Mouse (Mus musculus) testis, adult 2 months (tissue): ENCODE results near the gene Cep135.

Experiments
- CTCF ChIP-seq: fragments of 200-500 bp; IDR thresholded peaks from 2 replicates; pipeline ENCODE4 v1.5.1; 2012; ENCODE audit warnings: low read depth, mild to moderate bottlenecking, inconsistent platforms, low read length, moderate library complexity; ENCODE audit not compliant: control insufficient read depth, insufficient read depth, insufficient replicate concordance
- POLR2A ChIP-seq: fragments of 200-500 bp; IDR thresholded peaks from 2 replicates; pipeline ENCODE4 v1.6.1; 2012; ENCODE audit warnings: low read depth, mild to moderate bottlenecking, inconsistent platforms, low read length, moderate library complexity; ENCODE audit not compliant: control insufficient read depth

DNA sequence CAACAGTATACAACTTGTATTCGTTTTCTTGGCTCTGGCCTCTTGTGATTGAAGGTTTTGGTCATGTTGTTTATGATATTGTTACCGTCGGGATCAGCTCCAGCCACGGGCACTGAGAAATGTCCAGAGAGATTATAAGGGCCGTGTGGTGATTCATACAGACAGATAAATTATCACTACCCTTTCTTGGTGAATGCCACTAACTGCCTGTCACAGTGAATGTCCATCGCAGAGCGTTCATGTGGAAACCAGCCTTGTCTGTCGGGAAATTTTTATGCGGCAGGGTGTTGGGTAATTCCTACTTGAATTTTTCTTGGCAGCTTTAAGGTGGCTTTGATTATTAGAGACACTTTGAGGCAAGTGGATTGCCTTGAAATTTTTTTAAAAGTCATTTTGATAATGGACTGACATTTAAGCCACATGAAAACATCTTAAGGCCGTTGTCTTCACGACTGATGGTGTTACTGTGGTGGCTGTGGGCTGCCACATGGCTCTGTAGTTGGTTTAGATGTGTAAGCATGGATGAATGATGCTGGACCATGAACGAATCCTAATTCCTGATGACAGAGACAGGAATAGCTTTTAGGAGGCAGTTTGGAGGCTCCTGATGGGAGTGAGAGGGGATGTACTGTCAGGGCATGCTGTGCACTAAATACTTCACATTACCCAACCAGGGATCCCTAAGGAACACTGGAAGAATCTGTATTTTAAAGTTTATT, 103.4 kb downstream of the Cep135 start:
- TF ChIP-seq CTCF = no peak
- no peak for TF ChIP-seq POLR2A
